Mouse (Mus musculus): Measurements from ENCODE around the gene Zscan4-ps2. TPM values are rescaled to one million over a fixed set of nuclear protein-coding genes. Genes with fewer than 3 reads are reported as not detected.
"Not testable (repeated sequence)": the region's sequence is repeated elsewhere in the genome, so short reads cannot be mapped to it uniquely, and the experiment has no call there.

The Zscan4-ps2 gene
- total RNA-seq (2014; fragmentation: Nextera tagmentation) (not detected in 2 replicates), total RNA-seq (2017) (not detected in 2 replicates), polyA plus RNA-seq (2012) (not detected in 2 replicates)

GRCm38 (mm10) chr7:11514010-11514409, at the start of gene Zscan4-ps2:
TSS of gene Zscan4-ps2 (plus strand) at chr7:11514310.
- H3K9me3 ChIP-seq (replicated peaks); H3K27me3 ChIP-seq (ENCODE audit: insufficient read depth, low read length); ATAC-seq (ENCODE audit: extremely low read depth, insufficient number of reproducible peaks, low FRiP score, poor library complexity, severe bottlenecking); DNase-seq (ENCODE audit: low spot score); H3K36me3 ChIP-seq (replicated peaks); H3K4me1 ChIP-seq (ENCODE audit: insufficient read depth, low read depth, low read length); H3K4me3 ChIP-seq (ENCODE audit: low read depth, low read length): not testable (repeated sequence)

Other genes with a start within 250 kb of the Zscan4-ps2 start
- gene Zscan4e, start 203.6 kb upstream of the Zscan4-ps2 start, total RNA-seq (2014; fragmentation: Nextera tagmentation), result not detected in 2 replicates
- not detected in 2 replicates for gene Zscan4e, start 203.6 kb upstream of the Zscan4-ps2 start, total RNA-seq (2017)
- gene Zscan4e, start 203.6 kb upstream of the Zscan4-ps2 start, polyA plus RNA-seq (2012), result not detected in 2 replicates
- gene Zscan4f, start 116.4 kb upstream of the Zscan4-ps2 start, total RNA-seq (2014; fragmentation: Nextera tagmentation), result not detected in 2 replicates
- 0.76 TPM in 1 of 2 replicates, not detected in the other for gene Zscan4f, start 116.4 kb upstream of the Zscan4-ps2 start, total RNA-seq (2017)
- not detected in 2 replicates for gene Zscan4f, start 116.4 kb upstream of the Zscan4-ps2 start, polyA plus RNA-seq (2012)
- not detected in 2 replicates for gene Zscan4-ps3, start 95.0 kb downstream of the Zscan4-ps2 start, total RNA-seq (2014; fragmentation: Nextera tagmentation)
- 0.16 TPM in 1 of 2 replicates, not detected in the other for gene Zscan4-ps3, start 95.0 kb downstream of the Zscan4-ps2 start, total RNA-seq (2017)
- gene Zscan4-ps3, start 95.0 kb downstream of the Zscan4-ps2 start, polyA plus RNA-seq (2012), result not detected in 2 replicates
- gene Vmn1r72, start 165.8 kb downstream of the Zscan4-ps2 start, total RNA-seq (2014; fragmentation: Nextera tagmentation), result not detected in 2 replicates
- gene Vmn1r72, start 165.8 kb downstream of the Zscan4-ps2 start, total RNA-seq (2017), result 0.06 and 0.16 TPM in 2 replicates
- gene Vmn1r72, start 165.8 kb downstream of the Zscan4-ps2 start, polyA plus RNA-seq (2012), result not detected in 2 replicates
- not detected in 2 replicates for gene Vmn1r73, start 216.0 kb downstream of the Zscan4-ps2 start, total RNA-seq (2014; fragmentation: Nextera tagmentation)
- gene Vmn1r73, start 216.0 kb downstream of the Zscan4-ps2 start, total RNA-seq (2017), result 0.11 and 0.12 TPM in 2 replicates
- not detected in 2 replicates for gene Vmn1r73, start 216.0 kb downstream of the Zscan4-ps2 start, polyA plus RNA-seq (2012)

All from G1E (cell line).